Mouse (Mus musculus): Measurements from ENCODE around the gene Ctbp1.

- TF ChIP-seq CTCF (IDR thresholded peaks at IDR 0.05) (no peak), POLR2A (IDR thresholded peaks at IDR 0.05; ENCODE audit: insufficient read depth, low read depth, low read length) (no peak)
Measured at GRCm38 (mm10) chr5:33245701-33246100, 29.1 kb downstream of the Ctbp1 start.

Data from heart, adult 2 months (tissue).